Mouse (Mus musculus) cerebellum, adult 2 months (tissue): Measurements from ENCODE around the gene Mcemp1. TPM values are rescaled to one million over a fixed set of nuclear protein-coding genes. Genes with fewer than 3 reads are reported as not detected.

Experiments used
- DNase-seq, 2 experiments: peaks; one replicate each; pipeline ENCODE4 v3.0.0; 2021
- H3K27ac ChIP-seq: fragments of 200-500 bp; 2 replicates; pipeline ENCODE4 v1.5.1; 2012; ENCODE audit warnings: low read length, control low read depth, inconsistent platforms; ENCODE audit not compliant: insufficient read depth
- H3K27me3 ChIP-seq: fragments of 200-500 bp; 2 replicates; pipeline ENCODE4 v1.6.1; 2012; ENCODE audit warnings: inconsistent platforms, mild to moderate bottlenecking, low read length, moderate library complexity; ENCODE audit not compliant: control insufficient read depth, insufficient read depth
- H3K4me1 ChIP-seq: fragments of 200-500 bp; 2 replicates; pipeline ENCODE4 v1.6.1; 2011; ENCODE audit warnings: low read length; ENCODE audit not compliant: control insufficient read depth, insufficient read depth
- H3K4me3 ChIP-seq: fragments of 200-500 bp; replicated peaks from 2 replicates; pipeline ENCODE3; 2011; ENCODE audit warnings: mild to moderate bottlenecking, low read depth, low read length, control low read depth; ENCODE audit not compliant: insufficient read depth
- CTCF ChIP-seq: fragments of 200-500 bp; IDR thresholded peaks from 2 replicates; pipeline ENCODE4 v1.5.1; 2011; ENCODE audit warnings: low read depth, mild to moderate bottlenecking, control low read depth, low read length, moderate library complexity, borderline replicate concordance; ENCODE audit not compliant: insufficient read depth
- POLR2A ChIP-seq: fragments of 200-500 bp; IDR thresholded peaks from 2 replicates; pipeline ENCODE4 v1.6.1; 2011; ENCODE audit warnings: low read length, control low read depth, borderline replicate concordance; ENCODE audit not compliant: insufficient read depth
- WGBS: fragments of 180-500 bp; shearing (Covaris S2); methylation state at CpG from one replicate; pipeline ENCODE4 v1.1.7; 2018; 5-methylcytosine and 5-hydroxymethylcytosine counted together
- polyA plus RNA-seq: library from polyadenylated mRNA; depleted of rRNA; stranded (reverse); fragments of >200 nt; gene quantifications from 2 replicates; pipeline ENCODE4 v1.2.3, GENCODE M21; 2012

The Mcemp1 gene
- polyA plus RNA-seq, 1 experiment: 0.61 TPM

GRCm38 (mm10) chr8:3655526-3655925, 10.0 kb upstream of the Mcemp1 start, which contains the start of gene Retn:
Gene Retn, plus strand, starts transcription at chr8:3655770.
- 72% methylated on average over 3 of the region's 3 CpGs for WGBS
- Histone ChIP-seq H3K4me1 (no peaks in the 10 kb centered on the region), H3K27ac (no peak within 1 kb of the TSS), H3K4me3 (no peak within 1 kb of the TSS), H3K27me3 (no peaks in the 10 kb centered on the region; the same call in 1 of the 2 replicates)
- no peak for TF ChIP-seq POLR2A
- TF ChIP-seq CTCF: no peak
- no peak for DNase-seq

- no peaks in the 10 kb centered on the region for H3K4me1 ChIP-seq
- no peak for TF ChIP-seq CTCF
- DNase-seq: no peak
- H3K27ac ChIP-seq: no peak overlapping the region
- H3K27me3 ChIP-seq: no peaks in the 10 kb centered on the region; the same call in 1 of the 2 replicates
- no peak overlapping the region for H3K4me3 ChIP-seq
- 16% methylated on average over 7 of the region's 7 CpGs for WGBS
These were observed 8.7 kb upstream of the Mcemp1 start for GRCm38 (mm10) chr8:3656725-3657381.

GRCm38 (mm10) chr8:3660889-3661288, 4.7 kb upstream of the Mcemp1 start:
- no peak overlapping the region for H3K4me3 ChIP-seq
- H3K27me3 ChIP-seq: no peaks in the 10 kb centered on the region; the same call in 1 of the 2 replicates
- H3K4me1 ChIP-seq: no peaks in the 10 kb centered on the region
- no peak for DNase-seq
- 79% methylated on average over 8 of the region's 8 CpGs for whole genome bisulfite sequencing
- no peak overlapping the region for H3K27ac ChIP-seq
- TF ChIP-seq CTCF: no peak
- TF ChIP-seq POLR2A: no peak

GRCm38 (mm10) chr8:3664405-3664804, 1.1 kb upstream of the Mcemp1 start:
- H3K27ac ChIP-seq: no peak overlapping the region
- DNase-seq: no peak
- no peaks in the 10 kb centered on the region for H3K4me1 ChIP-seq
- H3K27me3 ChIP-seq: no peaks in the 10 kb centered on the region
- TF ChIP-seq POLR2A (no peak), CTCF (no peak)
- WGBS: 50% methylated on average over 5 of the region's 5 CpGs
- H3K4me3 ChIP-seq: no peak overlapping the region

- Histone ChIP-seq H3K27me3 (no peaks in the 10 kb centered on the region), H3K27ac (no peak overlapping the region), H3K4me1 (no peaks in the 10 kb centered on the region), H3K4me3 (no peak overlapping the region)
- 81% methylated on average over 2 of the region's 2 CpGs for WGBS
- no peak for DNase-seq
- TF ChIP-seq POLR2A (no peak), CTCF (no peak)
These were observed 4.8 kb downstream of the Mcemp1 start for GRCm38 (mm10) chr8:3670388-3670787.

GRCm38 (mm10) chr8:3671980-3672491, 6.5 kb downstream of the Mcemp1 start, which contains the start of gene Fcor:
Gene Fcor, minus strand, starts transcription at chr8:3672362.
- peak; percentile 88 to 93 for DNase-seq

GRCm38 (mm10) chr8:3674671-3675070, 9.1 kb downstream of the Mcemp1 start:
- Histone ChIP-seq H3K4me1 (peaks cover 7% of the 10 kb centered on the region), H3K4me3 (no peak overlapping the region), H3K27me3 (no peaks in the 10 kb centered on the region), H3K27ac (no peak overlapping the region)
- WGBS: 66% methylated on average over 3 of the region's 3 CpGs
- no peak for DNase-seq
- TF ChIP-seq POLR2A: no peak
- no peak for TF ChIP-seq CTCF

More at GRCm38 (mm10) chr8:3671980-3672491, 6.5 kb downstream of the Mcemp1 start, which contains the start of gene Fcor:
- Histone ChIP-seq H3K27ac (peak within 1 kb of the TSS; percentile 60), H3K4me3 (peak within 1 kb of the TSS; percentile 74), H3K4me1 (no peaks in the 10 kb centered on the region), H3K27me3 (no peaks in the 10 kb centered on the region)
- under 1% methylated on average over 23 of the region's 23 CpGs for WGBS
- peak; percentile 65; the same call in 1 of the 2 replicates for TF ChIP-seq POLR2A
- TF ChIP-seq CTCF: peak; percentile 95
